11 mouse cellular contexts compared by ENCODE assay signal in genomic region chr8:95696661-95697060, GRCm38 (mm10). TPM values are rescaled to one million over a fixed set of nuclear protein-coding genes. Genes with fewer than 3 reads are reported as not detected.
DNase-seq lines count a peak whose midpoint lies in the region; ATAC-seq and TF ChIP-seq lines count a peak whose summit lies in the region.
"Had no signal": no experiment of that assay in that cellular context is flagged by ENCODE, and none has a peak within 500 bp of the region (broad histone marks: within the 10 kb centered on the region; RNA-seq: fewer than 3 reads in every experiment).

No protein-coding gene starts in this region.

- no peak for TF ChIP-seq CTCF in E14TG2a.4 (conservative IDR thresholded peaks at IDR 0.05; ENCODE audit: low read length)

- no peaks in the 10 kb centered on the region for H3K9me3 ChIP-seq in heart, embryonic 15.5 days (replicated peaks)
- H3K9me3 ChIP-seq in E14TG2a.4 (ENCODE audit: low read length): no peaks in the 10 kb centered on the region
- H3K9me3 ChIP-seq in embryonic facial prominence, embryonic 15.5 days (replicated peaks): no peaks in the 10 kb centered on the region
- H3K9me3 ChIP-seq in limb, embryonic 14.5 days (ENCODE audit: control insufficient read depth, low read length): no peaks in the 10 kb centered on the region
- H3K9me3 ChIP-seq: megakaryocyte, embryonic 14.5 days had no signal

- no peak overlapping the region for H3K9ac ChIP-seq in heart, embryonic 15.5 days
- no peak overlapping the region for H3K9ac ChIP-seq in embryonic facial prominence, embryonic 15.5 days
- H3K9ac ChIP-seq in limb, embryonic 14.5 days (ENCODE audit: low read depth, low read length, severe bottlenecking): no peak overlapping the region

- 64% methylated on average over 8 of the region's 8 CpGs for WGBS in heart, embryonic 15.5 days
- 57% methylated on average over 7 of the region's 8 CpGs for WGBS in embryonic facial prominence, embryonic 15.5 days
- WGBS in limb, embryonic 14.5 days: 71% methylated on average over 7 of the region's 8 CpGs

- TF ChIP-seq POLR2A in limb, embryonic 14.5 days (IDR thresholded peaks at IDR 0.05; ENCODE audit: borderline replicate concordance, extremely low read depth, insufficient read depth, insufficient read length): no peak

- intact Hi-C loops in heart, postnatal 25 days (cut with DNase I): loop anchor here (1.0 to 10.0 kb wide), 3 partner anchors 89 to 350 kb away; partner anchors contain the start of gene Csnk2a2

- H3K4me1 ChIP-seq in heart, embryonic 15.5 days (replicated peaks): peaks cover 15% of the 10 kb centered on the region
- H3K4me1 ChIP-seq in E14TG2a.4 (replicated peaks; ENCODE audit: low read depth, low read length): peaks cover 59% of the 10 kb centered on the region
- H3K4me1 ChIP-seq in embryonic facial prominence, embryonic 15.5 days: 0 out of 2 replicates have a peak, but pooled peaks cover 5% of the 10 kb centered on the region
- H3K4me1 ChIP-seq in limb, embryonic 14.5 days (ENCODE audit: control insufficient read depth, insufficient read depth, low read length): no peaks in the 10 kb centered on the region

- peak overlapping the region; percentile 13; the same call in 1 of the 2 replicates for H3K4me3 ChIP-seq in heart, embryonic 15.5 days
- peak overlapping the region; percentile 67 for H3K4me3 ChIP-seq in E14TG2a.4 (replicated peaks; ENCODE audit: low read length)
- 0 out of 2 replicates have a peak overlapping the region, but pooled peaks have one; percentile 14 for H3K4me3 ChIP-seq in embryonic facial prominence, embryonic 15.5 days (replicated peaks)
- no peak overlapping the region for H3K4me3 ChIP-seq in limb, embryonic 14.5 days (replicated peaks; ENCODE audit: low read length)
- H3K4me3 ChIP-seq: heart, adult 2 months had no signal

- peaks cover 6% of the 10 kb centered on the region; the same call in 1 of the 2 replicates for H3K27me3 ChIP-seq in heart, embryonic 15.5 days
- peaks cover 49% of the 10 kb centered on the region for H3K27me3 ChIP-seq in E14TG2a.4 (ENCODE audit: insufficient read depth, low read length)
- peaks cover 54% of the 10 kb centered on the region for H3K27me3 ChIP-seq in embryonic facial prominence, embryonic 15.5 days
- 0 out of 2 replicates have a peak, but pooled peaks cover 8% of the 10 kb centered on the region for H3K27me3 ChIP-seq in limb, embryonic 14.5 days (ENCODE audit: control insufficient read depth, insufficient read depth, low read length)

- H3K27ac ChIP-seq in heart, embryonic 15.5 days: no peak overlapping the region
- H3K27ac ChIP-seq in embryonic facial prominence, embryonic 15.5 days (replicated peaks): no peak overlapping the region
- H3K27ac ChIP-seq in limb, embryonic 14.5 days (replicated peaks; ENCODE audit: low read depth, low read length): no peak overlapping the region
- H3K27ac ChIP-seq: heart, adult 2 months had no signal

- peak overlapping the region; percentile 46 for H3K4me2 ChIP-seq in heart, embryonic 15.5 days
- peak overlapping the region; percentile 42 for H3K4me2 ChIP-seq in embryonic facial prominence, embryonic 15.5 days (replicated peaks)
- H3K4me2 ChIP-seq in limb, embryonic 14.5 days (replicated peaks; ENCODE audit: low read depth, low read length, severe bottlenecking): peak overlapping the region; percentile 29
- H3K4me2 ChIP-seq: liver, embryonic 11.5 days had no signal

- H3K36me3 ChIP-seq in heart, embryonic 15.5 days: no peaks in the 10 kb centered on the region
- H3K36me3 ChIP-seq in E14TG2a.4 (ENCODE audit: insufficient read depth, low read length): no peaks in the 10 kb centered on the region
- H3K36me3 ChIP-seq in embryonic facial prominence, embryonic 15.5 days: no peaks in the 10 kb centered on the region
- no peaks in the 10 kb centered on the region for H3K36me3 ChIP-seq in limb, embryonic 14.5 days (ENCODE audit: control insufficient read depth, insufficient read depth, low read length)

- DNase-seq in heart, postnatal 25 days (ENCODE audit: low spot score): no peak
- no peak for DNase-seq in limb, embryonic 14.5 days (ENCODE audit: low spot score)
- DNase-seq in adipocyte (ENCODE audit: low spot score): no peak
- no peak for DNase-seq in urinary bladder, adult 18-20 months (ENCODE audit: low spot score in 2 of 2)
- DNase-seq in cerebellum, postnatal 14 days: no peak

- no peak for ATAC-seq in heart, embryonic 15.5 days (replicated peaks; ENCODE audit: insufficient number of reproducible peaks, insufficient read depth, low FRiP score, low read depth)
- ATAC-seq in embryonic facial prominence, embryonic 15.5 days (ENCODE audit: insufficient number of reproducible peaks, low FRiP score, low TSS enrichment, low read depth): no peak
- no peak for ATAC-seq in limb, embryonic 14.5 days (ENCODE audit: low FRiP score, low read depth)

RNA-seq across cellular contexts. Expression of gene Setd6, which starts 19.0 kb away (rescaled TPM):
- 12.2 and 17.3 TPM in 2 replicates for polyA plus RNA-seq in heart, embryonic 15.5 days (2015; fragmentation: Nextera tagmentation; extraction: Ambion mirVana)
- total RNA-seq in heart, postnatal 25 days (2021): 10 to 100 TPM; 14.1 to 15.1 TPM
- polyA plus RNA-seq in embryonic facial prominence, embryonic 15.5 days (2015; fragmentation: Nextera tagmentation; extraction: Ambion mirVana): 18.0 and 22.5 TPM in 2 replicates
- 11.8 and 21.5 TPM in 2 replicates for polyA plus RNA-seq in limb, embryonic 14.5 days (2012; rRNA removed)
- 14.7 and 15.6 TPM in 2 replicates for polyA plus RNA-seq in limb, embryonic 14.5 days (2014; fragmentation: Nextera tagmentation; extraction: Ambion mirVana)

RNA-seq across cellular contexts. Expression of gene Ndrg4, which starts 19.9 kb away (rescaled TPM):
- 295 and 301 TPM in 2 replicates for polyA plus RNA-seq in heart, embryonic 15.5 days (2015; fragmentation: Nextera tagmentation; extraction: Ambion mirVana)
- 100 to 1,000 TPM; 317 to 336 TPM for total RNA-seq in heart, postnatal 25 days (2021)
- polyA plus RNA-seq in embryonic facial prominence, embryonic 15.5 days (2015; fragmentation: Nextera tagmentation; extraction: Ambion mirVana): 27.5 and 28.7 TPM in 2 replicates
- polyA plus RNA-seq in limb, embryonic 14.5 days (2012; rRNA removed): 35.3 and 36.0 TPM in 2 replicates
- 20.2 and 22.3 TPM in 2 replicates for polyA plus RNA-seq in limb, embryonic 14.5 days (2014; fragmentation: Nextera tagmentation; extraction: Ambion mirVana)
